Mouse (Mus musculus): ENCODE data around the gene Gm20906. TPM values are rescaled to one million over a fixed set of nuclear protein-coding genes. Genes with fewer than 3 reads are reported as not detected.

Gm20906 gene
- polyA plus RNA-seq (2012; rRNA removed): not detected in 2 replicates

DNA sequence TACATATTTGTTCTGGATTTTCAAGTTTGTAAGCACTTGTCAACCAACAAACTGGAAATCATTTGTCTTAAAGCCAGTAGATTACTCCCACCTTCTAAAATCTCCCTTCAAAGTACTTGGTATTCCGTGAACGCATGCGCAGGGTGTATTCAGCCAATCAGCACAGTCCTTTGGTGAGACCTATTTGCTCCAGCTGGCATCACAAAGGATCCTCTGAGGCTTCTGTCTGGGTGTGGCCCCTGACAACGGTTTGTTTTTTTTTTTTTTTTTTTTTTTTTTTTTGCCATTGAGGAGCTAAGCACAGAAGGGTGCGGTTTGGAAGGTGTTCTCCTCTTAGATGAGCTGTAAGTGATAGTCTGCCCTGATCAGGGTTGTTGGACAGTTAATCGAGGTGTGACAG lies at the start of gene Gm20906:
Gene Gm20906 (plus strand): TSS at position 301 of the 400 bp plus-strand sequence.

